Mouse (Mus musculus) neural tube, embryonic 11.5 days (tissue): ENCODE measurements around the gene Mark3. TPM values are rescaled to one million over a fixed set of nuclear protein-coding genes. Genes with fewer than 3 reads are reported as not detected.

Experiments
- ATAC-seq: fragments of 200-750 bp; cut with Nextera tagmentation; 2 replicates; pipeline ENCODE4 v1.8.0; 2017; ENCODE audit warnings: moderate number of reproducible peaks, mild to moderate bottlenecking, moderate TSS enrichment, moderate library complexity; ENCODE audit not compliant: insufficient read depth, low FRiP score, low TSS enrichment
- DNase-seq: peaks from one replicate; pipeline ENCODE4 v3.0.0-alpha.2; 2015; ENCODE audit warnings: low spot score
- H3K27ac ChIP-seq: fragments of 300-500 bp; sonication (generic); 2 replicates; pipeline ENCODE4 v1.5.1; 2014; ENCODE audit warnings: low read depth, mild to moderate bottlenecking, low read length
- H3K27me3 ChIP-seq: fragments of 300-500 bp; sonication (generic); 2 replicates; pipeline ENCODE4 v1.6.1; 2014; ENCODE audit warnings: mild to moderate bottlenecking, low read length, mixed read lengths; ENCODE audit not compliant: control insufficient read depth, insufficient read depth
- H3K36me3 ChIP-seq: fragments of 300-500 bp; sonication (generic); 2 replicates; pipeline ENCODE4 v1.6.1; 2014; ENCODE audit warnings: mild to moderate bottlenecking, low read length, moderate library complexity, mixed read lengths; ENCODE audit not compliant: control insufficient read depth, insufficient read depth
- H3K4me1 ChIP-seq: fragments of 300-500 bp; sonication (generic); 2 replicates; pipeline ENCODE4 v1.6.1; 2014; ENCODE audit warnings: low read length, mixed read lengths; ENCODE audit not compliant: control insufficient read depth, insufficient read depth
- H3K4me2 ChIP-seq: fragments of 300-500 bp; sonication (generic); 2 replicates; pipeline ENCODE4 v1.6.1; 2014; ENCODE audit warnings: low read depth, mild to moderate bottlenecking, moderate library complexity
- H3K4me3 ChIP-seq: fragments of 300-500 bp; sonication (generic); 2 replicates; pipeline ENCODE4 v1.5.1; 2014; ENCODE audit warnings: low read depth, low read length
- H3K9ac ChIP-seq: fragments of 300-500 bp; sonication (generic); 2 replicates; pipeline ENCODE4 v1.6.1; 2014; ENCODE audit warnings: mild to moderate bottlenecking, low read length
- H3K9me3 ChIP-seq: fragments of 300-500 bp; sonication (generic); 2 replicates; pipeline ENCODE4 v1.6.1; 2016; ENCODE audit warnings: low read length; ENCODE audit not compliant: control insufficient read depth
- WGBS: fragments of 180-500 bp; shearing (Covaris S2); extraction: QIAGEN DNeasy Blood & Tissue Kit; methylation state at CpG from one replicate; pipeline ENCODE4 v1.1.7; 2014; 5-methylcytosine and 5-hydroxymethylcytosine counted together
- polyA plus RNA-seq: library from polyadenylated mRNA; unstranded; fragments of >200 nt; fragmentation: Nextera tagmentation; extraction: Ambion mirVana; gene quantifications from 2 replicates; pipeline ENCODE4 v1.2.1, GENCODE M21; 2014

Mark3 gene
- polyA plus RNA-seq, 1 experiment from 2014 or later, result 73.1 TPM

GRCm38 (mm10) chr12:111568836-111569235 lies 5.5 kb upstream of the Mark3 start:
- WGBS, result 71% methylated on average over 11 of the region's 11 CpGs

GRCm38 (mm10) chr12:111572406-111572805 lies 1.9 kb upstream of the Mark3 start:
- no peak overlapping the region for H3K9ac ChIP-seq
- WGBS, result 83% methylated on average over 7 of the region's 7 CpGs

More at GRCm38 (mm10) chr12:111568836-111569235, 5.5 kb upstream of the Mark3 start:
- Histone ChIP-seq H3K4me1 (no peaks in the 10 kb centered on the region), H3K9me3 (no peaks in the 10 kb centered on the region), H3K9ac (no peak overlapping the region), H3K4me2 (no peak overlapping the region), H3K27ac (no peak overlapping the region), H3K27me3 (no peaks in the 10 kb centered on the region), H3K36me3 (no peaks in the 10 kb centered on the region), H3K4me3 (no peak overlapping the region)
- DNase-seq (no peak), ATAC-seq (no peak)

GRCm38 (mm10) chr12:111573315-111573714 lies 1.0 kb upstream of the Mark3 start:
- Histone ChIP-seq H3K4me3 (peak overlapping the region; percentile 98), H3K4me2 (peak overlapping the region; percentile 97), H3K27me3 (no peaks in the 10 kb centered on the region), H3K36me3 (no peaks in the 10 kb centered on the region; the same call in 1 of the 2 replicates), H3K9ac (peak overlapping the region; percentile 43; the same call in 1 of the 2 replicates), H3K27ac (no peak overlapping the region), H3K9me3 (no peaks in the 10 kb centered on the region), H3K4me1 (peaks cover 6% of the 10 kb centered on the region; the same call in 1 of the 2 replicates)
- ATAC-seq, result no peak
- 44% methylated on average over 6 of the region's 6 CpGs for WGBS
- no peak for DNase-seq

More at GRCm38 (mm10) chr12:111572406-111572805, 1.9 kb upstream of the Mark3 start:
- H3K4me1 ChIP-seq, result peaks cover 6% of the 10 kb centered on the region; the same call in 1 of the 2 replicates
- H3K9me3 ChIP-seq, result no peaks in the 10 kb centered on the region
- no peak overlapping the region for H3K4me3 ChIP-seq
- no peak for DNase-seq
- no peak for ATAC-seq
- H3K4me2 ChIP-seq, result no peak overlapping the region
- no peak overlapping the region for H3K27ac ChIP-seq
- no peaks in the 10 kb centered on the region for H3K27me3 ChIP-seq
- H3K36me3 ChIP-seq, result no peaks in the 10 kb centered on the region; the same call in 1 of the 2 replicates

- Histone ChIP-seq H3K9me3 (no peaks in the 10 kb centered on the region), H3K4me1 (peaks cover 6% of the 10 kb centered on the region; the same call in 1 of the 2 replicates), H3K27ac (peak overlapping the region; percentile 89), H3K4me3 (peak overlapping the region; percentile 98), H3K36me3 (no peaks in the 10 kb centered on the region; the same call in 1 of the 2 replicates), H3K9ac (peak overlapping the region; percentile 97), H3K4me2 (peak overlapping the region; percentile 97), H3K27me3 (no peaks in the 10 kb centered on the region)
- ATAC-seq (peak; percentile 58), DNase-seq (peak; percentile 71)
- WGBS, result under 1% methylated on average over 58 of the region's 58 CpGs
These were observed 840 bp downstream of the Mark3 start for GRCm38 (mm10) chr12:111574887-111575838.

GRCm38 (mm10) chr12:111583058-111583457 lies 8.7 kb downstream of the Mark3 start:
- 100% methylated on average over 1 of the region's 1 CpGs for whole genome bisulfite sequencing
- Histone ChIP-seq H3K4me2 (no peak overlapping the region), H3K9me3 (no peaks in the 10 kb centered on the region), H3K9ac (no peak overlapping the region), H3K4me3 (no peak overlapping the region), H3K27me3 (no peaks in the 10 kb centered on the region), H3K27ac (no peak overlapping the region), H3K36me3 (no peaks in the 10 kb centered on the region), H3K4me1 (no peaks in the 10 kb centered on the region)
- ATAC-seq, result no peak
- no peak for DNase-seq

- Histone ChIP-seq H3K4me2 (no peak overlapping the region), H3K9me3 (no peaks in the 10 kb centered on the region), H3K36me3 (no peaks in the 10 kb centered on the region), H3K4me1 (no peaks in the 10 kb centered on the region), H3K4me3 (no peak overlapping the region), H3K9ac (no peak overlapping the region), H3K27me3 (no peaks in the 10 kb centered on the region), H3K27ac (no peak overlapping the region)
- DNase-seq (no peak), ATAC-seq (no peak)
- WGBS, result 89% methylated on average over 1 of the region's 1 CpGs
These were observed 10.1 kb downstream of the Mark3 start for GRCm38 (mm10) chr12:111584401-111584800.

GRCm38 (mm10) chr12:111587252-111587651 lies 12.9 kb downstream of the Mark3 start:
- H3K27ac ChIP-seq, result no peak overlapping the region
- no peaks in the 10 kb centered on the region for H3K4me1 ChIP-seq
- no peaks in the 10 kb centered on the region for H3K27me3 ChIP-seq
- no peak overlapping the region for H3K4me2 ChIP-seq
- H3K9me3 ChIP-seq, result no peaks in the 10 kb centered on the region
- no peak overlapping the region for H3K4me3 ChIP-seq
- no peak for ATAC-seq
- no peak for DNase-seq
- no peak overlapping the region for H3K9ac ChIP-seq
- 91% methylated on average over 12 of the region's 12 CpGs for WGBS
- H3K36me3 ChIP-seq, result no peaks in the 10 kb centered on the region

GRCm38 (mm10) chr12:111592407-111593021 lies 18.2 kb downstream of the Mark3 start:
- Histone ChIP-seq H3K9ac (no peak overlapping the region), H3K4me3 (no peak overlapping the region), H3K4me1 (no peaks in the 10 kb centered on the region), H3K4me2 (no peak overlapping the region), H3K36me3 (peaks cover 9% of the 10 kb centered on the region), H3K27me3 (no peaks in the 10 kb centered on the region), H3K9me3 (no peaks in the 10 kb centered on the region), H3K27ac (no peak overlapping the region)
- 91% methylated on average over 14 of the region's 14 CpGs for WGBS
- DNase-seq (no peak), ATAC-seq (no peak)
